Mouse (Mus musculus) lung, postnatal 25 days (tissue): Measurements from ENCODE around the gene Syt3.

Source experiments
- DNase-seq: peaks from one replicate; pipeline ENCODE4 v3.0.0; 2022; ENCODE audit warnings: low spot score

Syt3 gene

GRCm38 (mm10) chr7:44411144-44411543 is 27.2 kb downstream of the Syt3 start:
- no peak for DNase-seq

GRCm38 (mm10) chr7:44413307-44413706 is 29.4 kb downstream of the Syt3 start:
- peak; percentile 57 for DNase-seq

DNA sequence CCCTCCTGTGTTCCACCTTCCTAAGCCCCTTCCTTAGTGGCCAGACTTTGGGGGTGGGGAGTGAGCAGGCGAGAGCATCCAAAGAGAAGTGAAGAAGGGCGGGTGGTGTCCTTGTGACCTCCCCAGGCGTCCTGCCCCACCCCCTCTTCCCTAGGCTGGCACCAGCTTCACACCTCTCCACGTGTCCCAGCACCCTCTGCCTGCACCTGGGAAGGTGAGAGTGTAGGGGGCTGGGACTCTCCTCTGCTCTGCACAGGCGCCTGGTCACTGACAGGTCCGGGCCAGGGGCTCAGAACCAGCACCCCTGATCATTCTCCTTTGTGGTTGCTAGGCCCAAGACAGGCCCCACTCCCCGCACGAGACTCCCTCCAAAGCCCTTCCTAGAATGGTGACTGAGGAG is 43.8 kb downstream of the Syt3 start:
- DNase-seq, result no peak

- no peak for DNase-seq
Observed at GRCm38 (mm10) chr7:44428171-44428950, 44.5 kb downstream of the Syt3 start.

DNA sequence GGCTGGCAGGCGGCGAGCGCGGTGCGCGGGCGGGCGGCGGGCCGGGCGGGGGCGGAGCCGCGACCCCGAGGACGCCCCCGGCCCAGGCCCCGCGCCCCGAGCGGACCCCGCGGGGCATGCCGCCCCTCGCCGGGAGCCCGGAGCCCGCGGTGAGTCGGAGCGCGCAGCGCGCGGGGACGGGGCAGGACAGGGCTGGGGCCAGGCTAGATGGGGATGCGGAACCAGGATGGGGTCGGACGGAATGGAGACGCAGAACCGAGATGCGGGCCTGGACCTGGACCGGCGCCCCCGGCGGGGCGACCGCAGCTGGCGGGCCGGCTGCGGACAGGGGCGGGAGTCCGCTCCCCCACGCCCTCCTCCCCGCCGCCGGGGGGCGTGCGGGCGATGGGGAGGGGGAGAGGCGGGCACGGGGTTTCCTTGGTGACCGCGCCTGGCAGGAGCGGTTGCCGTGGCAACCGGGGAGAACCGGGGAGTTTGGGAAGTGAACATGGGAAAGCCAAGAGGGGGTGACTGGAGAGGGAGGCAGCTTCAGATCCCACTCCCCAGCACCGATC is 45.1 kb downstream of the Syt3 start, which contains the start of gene Lrrc4b:
Gene Lrrc4b, plus strand, starts transcription at position 51 of the 554 bp plus-strand sequence.
- no peak for DNase-seq

GRCm38 (mm10) chr7:44429534-44430488 is 45.9 kb downstream of the Syt3 start:
- no peak for DNase-seq

GRCm38 (mm10) chr7:44432550-44432949 is 48.6 kb downstream of the Syt3 start:
- no peak for DNase-seq

DNA sequence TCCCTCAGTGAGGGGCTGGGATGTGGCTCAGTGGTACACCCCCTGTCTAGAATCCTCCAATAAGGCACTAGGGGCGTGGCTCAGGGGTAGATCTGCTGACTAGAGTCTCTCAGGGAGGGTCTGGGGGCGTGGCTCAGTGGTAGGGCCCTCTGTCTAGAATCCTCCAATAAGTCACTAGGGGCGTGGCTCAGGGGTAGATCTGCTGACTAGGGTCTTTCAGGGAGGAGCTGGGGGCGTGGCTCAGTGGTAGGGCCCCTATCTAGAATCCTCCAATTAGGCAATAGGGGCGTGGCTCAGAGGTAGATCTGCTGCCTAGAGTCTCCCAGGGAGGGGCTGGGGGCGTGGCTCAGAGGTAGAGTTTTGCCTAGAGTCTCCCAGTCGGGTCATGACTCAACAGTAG is 49.5 kb downstream of the Syt3 start:
- DNase-seq, result no peak

- no peak for DNase-seq
Observed at GRCm38 (mm10) chr7:44434089-44434488, 50.2 kb downstream of the Syt3 start.

GRCm38 (mm10) chr7:44435796-44436195 is 51.9 kb downstream of the Syt3 start:
- DNase-seq, result no peak

- no peak for DNase-seq
Observed at GRCm38 (mm10) chr7:44436267-44436666, 52.4 kb downstream of the Syt3 start.

GRCm38 (mm10) chr7:44437188-44437587 is 53.3 kb downstream of the Syt3 start:
- no peak for DNase-seq

- DNase-seq, result no peak
Observed at GRCm38 (mm10) chr7:44437933-44438332, 54.0 kb downstream of the Syt3 start.

DNA sequence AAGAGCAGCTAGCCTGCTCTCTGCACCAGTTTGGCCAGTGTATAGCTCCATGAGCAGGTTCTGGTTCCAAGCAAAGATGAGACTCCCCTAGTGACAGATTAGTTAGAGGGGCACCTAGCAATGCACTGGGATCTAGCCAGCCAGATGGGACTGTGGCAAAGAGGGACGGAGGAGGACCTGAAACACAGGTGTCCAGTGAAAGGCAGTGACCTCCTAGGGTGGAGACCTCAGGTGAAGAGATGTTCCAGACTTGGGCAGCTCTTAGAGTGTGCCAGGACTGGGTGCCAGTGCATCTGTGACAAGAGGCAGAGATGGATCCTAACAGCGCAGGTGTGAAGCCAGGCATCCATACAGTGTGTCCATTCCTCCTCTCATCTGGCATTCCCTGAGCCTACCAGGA is 55.8 kb downstream of the Syt3 start:
- no peak for DNase-seq

DNA sequence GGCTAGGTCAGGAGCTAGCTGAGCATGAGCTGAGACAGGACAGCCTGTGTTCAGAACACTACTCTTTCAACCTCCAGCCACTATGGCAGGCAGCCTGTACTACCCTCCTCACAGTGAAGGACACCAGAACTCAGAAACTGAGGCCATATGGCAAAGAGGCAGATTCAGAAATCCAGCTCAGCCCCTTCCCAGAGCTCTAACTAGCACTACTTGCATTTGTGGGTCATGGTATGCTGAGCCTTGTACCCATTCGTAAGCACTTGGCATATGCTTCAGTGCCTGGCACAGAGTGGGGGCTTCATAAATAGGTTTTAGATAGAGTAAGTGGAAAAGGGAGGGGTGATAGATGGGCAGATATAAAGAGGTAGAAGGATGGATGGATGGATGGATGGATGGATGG is 56.6 kb downstream of the Syt3 start:
- DNase-seq, result no peak

DNA sequence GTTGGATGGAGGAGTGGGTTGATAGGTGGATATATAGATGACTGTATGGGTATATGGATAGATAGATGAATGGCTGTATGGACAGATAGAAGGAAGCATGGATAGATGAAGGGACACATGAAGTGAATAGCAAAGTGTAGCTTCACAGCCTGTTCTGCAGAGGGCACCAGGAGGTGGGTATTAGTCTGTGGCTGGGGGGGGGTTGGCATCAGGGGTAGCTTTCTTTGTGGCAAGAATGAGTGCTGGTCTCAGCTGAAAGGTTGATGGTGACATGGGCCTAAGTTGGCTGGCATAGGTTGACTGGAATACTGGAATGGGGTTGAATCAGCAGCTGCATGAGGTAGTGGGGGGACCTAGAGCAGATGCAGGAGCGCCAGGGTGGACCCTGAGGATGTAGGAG is 57.3 kb downstream of the Syt3 start:
- DNase-seq, result no peak

GRCm38 (mm10) chr7:44441648-44442109 is 57.8 kb downstream of the Syt3 start:
- no peak for DNase-seq

DNA sequence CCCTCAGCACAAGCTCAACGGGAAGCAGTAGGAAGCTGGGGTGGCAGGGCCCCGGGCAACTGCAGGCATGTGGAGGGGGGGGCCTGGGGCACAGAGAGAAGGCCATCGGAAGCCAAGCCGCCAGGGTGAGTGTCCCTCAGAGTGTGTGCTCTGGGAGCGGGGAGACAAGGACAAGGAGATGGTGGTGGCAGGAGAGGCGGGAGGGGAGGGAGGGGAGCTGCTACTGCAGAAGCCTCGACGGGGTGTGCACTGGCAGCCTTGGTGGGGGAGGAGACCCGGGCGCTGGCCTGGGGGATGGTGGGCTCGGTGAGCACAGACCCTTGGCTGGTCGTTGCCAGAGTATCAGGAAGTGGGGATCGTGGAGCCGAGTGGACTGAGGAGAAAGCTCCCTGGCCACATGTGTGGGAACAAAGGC is 58.5 kb downstream of the Syt3 start:
- DNase-seq, result no peak

GRCm38 (mm10) chr7:44443268-44444173 is 59.6 kb downstream of the Syt3 start:
- DNase-seq, result no peak

GRCm38 (mm10) chr7:44444886-44445527 is 61.1 kb downstream of the Syt3 start:
- DNase-seq, result no peak

DNA sequence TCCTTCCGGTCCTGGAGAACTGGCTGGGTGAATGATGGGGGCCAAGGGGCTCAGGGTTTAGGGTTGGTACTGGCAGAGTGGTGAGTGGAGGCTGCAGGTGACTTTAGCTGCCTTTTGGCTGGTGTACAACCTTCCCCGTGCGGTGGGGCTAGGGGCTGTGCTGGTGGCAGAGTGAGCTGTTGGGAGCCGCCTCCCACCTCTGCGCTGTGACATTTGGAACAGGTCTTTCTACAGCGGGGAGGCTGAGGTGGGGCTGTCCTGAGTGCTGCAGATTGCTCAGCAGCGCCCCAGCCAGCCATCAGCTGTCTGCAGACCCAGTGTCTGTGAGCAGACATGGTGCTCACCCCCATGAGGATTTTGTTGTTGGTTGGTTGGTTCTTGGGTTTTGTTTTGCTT is 61.6 kb downstream of the Syt3 start:
- DNase-seq, result no peak
